Mouse (Mus musculus) thymus, postnatal 36 days (tissue): ENCODE measurements around the gene Gm44579.

Experiments used
- DNase-seq, 2 experiments: peaks; one replicate each; pipeline ENCODE4 v3.0.0; 2022; ENCODE audit warnings: mixed read lengths in 2 of 2

Gene Gm44579

DNA sequence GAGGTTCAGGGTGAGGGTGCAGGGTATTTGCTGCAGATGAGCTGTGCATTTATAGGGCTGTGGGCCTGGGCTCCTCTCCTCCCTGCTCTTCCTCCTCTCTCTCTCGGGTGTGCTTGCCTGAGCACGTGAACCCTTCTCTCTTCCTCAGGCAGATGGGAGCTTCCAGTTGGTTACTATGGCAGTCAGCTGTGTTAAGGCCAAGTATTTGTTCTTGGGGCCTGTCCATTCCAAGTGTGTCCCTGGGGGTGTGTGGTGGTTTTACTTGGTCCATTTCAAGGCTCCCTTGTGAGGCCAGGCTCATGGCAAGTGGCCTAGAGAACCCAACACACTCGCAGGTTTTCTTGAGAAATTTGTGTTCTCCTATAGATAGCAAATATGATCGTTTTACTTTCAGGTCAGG is at the start of gene Gm44579, which contains the start of gene Olfr287:
Gene Gm44579 (minus strand): TSS at position 101 of the 400 bp plus-strand sequence.
Gene Olfr287 (minus strand): TSS at position 180 of the 400 bp plus-strand sequence.
- no peak for DNase-seq

DNA sequence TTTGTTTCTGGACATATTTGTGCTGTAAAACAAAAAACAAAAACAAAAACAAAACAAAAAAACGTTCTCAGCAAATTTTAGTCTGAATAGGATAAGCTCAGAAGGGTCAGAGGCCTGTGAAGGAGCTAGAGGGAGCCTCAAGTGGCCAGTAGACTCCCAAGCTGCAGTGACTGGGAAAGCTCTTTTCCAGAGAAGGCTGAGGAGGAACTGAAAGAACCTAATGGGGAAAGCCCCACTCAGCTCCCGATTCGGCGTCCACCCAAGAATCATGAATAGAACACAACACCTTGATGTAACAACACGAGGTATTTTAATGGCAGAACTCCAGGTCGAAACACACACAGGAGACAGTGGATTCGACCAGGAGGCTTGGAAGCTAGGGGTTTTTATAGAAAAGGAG is 37.0 kb upstream of the Gm44579 start:
- DNase-seq, result no peak

DNA sequence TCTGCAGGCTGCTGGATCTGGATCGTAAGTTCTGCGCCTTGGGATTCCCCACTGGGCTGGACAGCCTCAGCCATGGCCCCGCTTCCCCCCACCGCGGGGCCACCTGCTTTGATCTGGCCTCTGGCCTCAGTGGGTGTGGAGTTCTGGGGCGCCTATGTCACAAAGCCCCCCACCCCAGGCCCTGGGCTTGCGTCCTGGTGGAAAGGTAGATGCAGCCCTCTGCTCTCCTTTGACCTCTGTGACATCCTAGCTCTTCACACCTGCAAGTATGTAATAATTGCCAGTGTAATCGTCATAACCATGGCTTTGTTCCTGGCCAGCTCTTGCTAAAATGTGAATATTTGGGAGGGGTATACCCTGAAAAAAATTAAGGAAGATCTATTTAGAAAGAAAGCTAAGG is 36.4 kb upstream of the Gm44579 start, which contains the start of gene H1fnt:
Gene H1fnt (minus strand): TSS at position 101 of the 400 bp plus-strand sequence.
- no peak for DNase-seq

DNA sequence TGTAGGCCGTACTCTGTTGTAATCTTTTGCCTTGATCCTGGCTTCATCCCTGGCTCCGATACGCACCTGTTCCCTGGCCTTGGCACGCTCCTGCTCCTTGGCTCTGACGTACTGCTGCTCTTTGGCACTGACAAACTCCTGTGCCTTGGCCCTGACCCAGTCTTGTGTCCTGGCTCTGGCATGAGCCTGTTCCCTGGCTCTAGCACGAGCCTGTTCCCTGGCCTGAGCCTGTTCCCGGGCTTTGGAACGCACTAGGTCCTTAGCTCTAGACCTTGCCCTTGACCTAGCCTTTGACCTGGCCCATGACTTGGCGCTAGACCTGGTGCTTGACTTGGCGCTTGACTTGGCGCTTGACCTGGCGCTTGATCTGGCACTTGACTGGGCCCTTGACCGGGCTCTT is 35.5 kb upstream of the Gm44579 start:
- DNase-seq, result no peak

GRCm38 (mm10) chr15:98235442-98235841 is 14.7 kb upstream of the Gm44579 start:
- DNase-seq, result no peak

DNA sequence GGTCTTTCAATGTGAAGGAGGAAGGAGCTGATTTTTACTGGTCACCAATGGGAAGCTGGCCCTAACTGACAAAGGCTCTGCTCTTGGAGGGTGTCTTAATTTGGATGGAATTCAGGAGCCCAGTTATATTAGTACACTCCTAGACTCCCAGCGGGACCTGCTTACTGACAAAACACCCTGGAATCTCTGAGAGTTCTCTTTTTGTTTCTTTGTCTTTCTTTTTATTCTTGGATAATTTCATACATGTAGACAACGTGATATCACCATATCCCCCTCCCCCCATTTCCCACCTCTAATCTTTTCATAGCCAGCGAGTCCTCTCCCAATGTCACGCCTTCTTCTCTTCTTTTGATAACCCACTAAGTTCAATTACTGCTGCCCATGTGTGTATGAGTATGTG is 13.6 kb upstream of the Gm44579 start, which contains the start of gene Olfr286:
Gene Olfr286 (minus strand): TSS at position 101 of the 400 bp plus-strand sequence.
- no peak for DNase-seq

- no peak for DNase-seq
These were observed 5.3 kb upstream of the Gm44579 start for GRCm38 (mm10) chr15:98226096-98226495.

DNA sequence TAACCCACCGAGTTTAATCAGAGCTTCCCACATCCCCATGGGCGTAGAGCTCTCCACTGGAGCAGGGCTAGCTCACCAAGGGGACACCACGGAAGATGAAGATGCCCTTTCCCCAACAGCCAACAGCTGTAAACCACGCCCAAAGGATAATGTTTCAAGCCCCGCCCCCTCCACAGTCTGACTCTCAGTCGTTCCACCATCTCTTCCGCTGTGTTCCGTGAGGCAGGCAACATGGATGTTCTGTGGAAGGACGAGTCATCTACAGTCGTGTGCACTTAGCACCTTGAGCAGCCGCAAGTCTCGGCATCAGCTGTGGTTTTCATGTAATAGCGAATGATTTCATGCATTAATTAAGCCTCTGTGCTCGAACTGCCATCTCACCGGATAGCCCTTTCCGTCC is 4.8 kb upstream of the Gm44579 start:
- DNase-seq, result no peak

DNA sequence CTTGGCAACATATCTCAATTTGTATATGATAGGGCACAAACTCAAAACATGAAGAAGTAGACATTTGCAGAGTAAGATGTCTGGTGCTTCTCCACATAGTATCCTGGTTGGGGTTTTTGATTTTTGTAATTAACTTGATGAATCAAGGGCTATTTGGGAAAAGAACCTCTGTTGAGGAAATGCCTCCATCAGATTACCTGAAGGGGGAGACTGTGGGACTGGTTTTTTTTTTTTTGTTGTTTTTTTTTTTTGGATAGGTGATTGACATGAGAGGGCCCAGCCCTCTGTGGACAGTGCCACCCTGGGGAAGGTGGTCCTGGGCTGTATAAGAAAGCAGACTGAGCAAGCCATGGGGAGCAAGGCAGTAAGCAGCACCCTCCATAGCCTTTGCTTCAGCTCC is 1.6 kb upstream of the Gm44579 start:
- no peak for DNase-seq

GRCm38 (mm10) chr15:98214130-98214529 is 6.6 kb downstream of the Gm44579 start:
- DNase-seq, result no peak

DNA sequence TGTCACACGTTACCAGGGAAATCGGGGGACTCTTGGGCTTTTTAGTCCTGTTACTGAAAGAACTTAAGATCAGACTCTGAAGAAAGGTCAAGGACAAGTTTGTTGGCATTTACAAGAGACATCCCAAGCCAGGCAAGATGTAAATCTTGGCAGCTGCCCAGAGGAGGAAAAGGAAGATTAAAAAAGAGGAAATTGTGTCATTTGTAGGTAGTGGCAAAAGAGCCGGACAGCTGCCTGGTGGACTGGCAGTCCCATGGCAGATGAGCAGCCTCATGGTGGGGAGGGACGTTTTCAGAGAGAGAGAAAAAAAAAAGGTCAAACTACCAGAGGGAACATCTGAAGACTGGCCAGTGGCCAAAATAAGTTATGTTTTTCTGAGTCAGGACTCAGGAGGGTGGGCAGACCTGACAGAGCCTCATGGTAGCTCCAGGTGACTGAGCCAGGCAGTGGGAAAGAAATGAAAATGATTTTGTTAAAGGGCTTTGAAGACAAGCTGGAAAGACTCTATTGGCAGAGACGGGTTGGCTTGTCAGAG is 7.4 kb downstream of the Gm44579 start:
- no peak for DNase-seq

GRCm38 (mm10) chr15:98209676-98210075 is 11.1 kb downstream of the Gm44579 start:
- no peak for DNase-seq

DNA sequence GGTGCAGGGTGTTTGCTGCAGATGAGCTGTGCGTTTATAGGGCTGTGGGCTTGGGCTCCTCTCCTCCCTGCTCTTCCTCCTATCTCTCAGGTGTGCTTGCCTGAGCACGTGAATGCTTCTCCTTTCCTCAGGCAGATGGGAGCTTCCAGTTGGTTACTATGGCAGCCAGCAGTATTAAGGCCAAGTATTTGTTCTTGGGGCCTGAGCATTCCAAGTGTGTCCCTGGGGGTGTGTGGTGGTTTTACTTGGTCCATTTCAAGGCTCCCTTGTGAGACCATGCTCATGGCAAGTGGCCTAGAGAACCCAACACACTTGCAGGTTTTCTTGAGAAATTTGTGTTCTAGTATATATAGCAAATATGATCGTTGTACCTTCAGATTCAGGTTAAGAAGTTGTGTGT is 25.3 kb downstream of the Gm44579 start, which contains the start of gene Olfr288:
Gene Olfr288 (minus strand): TSS at position 101 of the 400 bp plus-strand sequence.
- DNase-seq, result no peak

DNA sequence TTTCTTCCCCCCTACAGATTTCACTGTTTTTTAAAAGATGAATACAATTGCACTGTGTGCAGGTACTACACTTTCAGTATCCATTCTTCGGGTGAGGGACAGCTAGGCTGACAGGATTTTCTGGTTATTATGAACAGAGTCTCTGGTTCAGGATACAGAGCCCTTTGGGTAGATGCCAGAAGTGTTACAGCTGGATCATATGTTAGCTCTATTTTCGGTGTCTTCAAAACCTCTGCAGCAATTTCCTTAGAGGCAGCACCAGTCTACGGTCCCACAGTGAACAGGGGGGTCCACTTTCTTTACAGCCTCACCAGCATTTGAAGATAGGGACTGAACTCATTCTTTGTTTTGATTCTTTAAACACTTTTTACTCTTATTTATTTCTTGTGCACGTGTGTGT is 36.3 kb downstream of the Gm44579 start:
- DNase-seq, result no peak

GRCm38 (mm10) chr15:98181856-98182570 is 38.8 kb downstream of the Gm44579 start:
- no peak for DNase-seq

DNA sequence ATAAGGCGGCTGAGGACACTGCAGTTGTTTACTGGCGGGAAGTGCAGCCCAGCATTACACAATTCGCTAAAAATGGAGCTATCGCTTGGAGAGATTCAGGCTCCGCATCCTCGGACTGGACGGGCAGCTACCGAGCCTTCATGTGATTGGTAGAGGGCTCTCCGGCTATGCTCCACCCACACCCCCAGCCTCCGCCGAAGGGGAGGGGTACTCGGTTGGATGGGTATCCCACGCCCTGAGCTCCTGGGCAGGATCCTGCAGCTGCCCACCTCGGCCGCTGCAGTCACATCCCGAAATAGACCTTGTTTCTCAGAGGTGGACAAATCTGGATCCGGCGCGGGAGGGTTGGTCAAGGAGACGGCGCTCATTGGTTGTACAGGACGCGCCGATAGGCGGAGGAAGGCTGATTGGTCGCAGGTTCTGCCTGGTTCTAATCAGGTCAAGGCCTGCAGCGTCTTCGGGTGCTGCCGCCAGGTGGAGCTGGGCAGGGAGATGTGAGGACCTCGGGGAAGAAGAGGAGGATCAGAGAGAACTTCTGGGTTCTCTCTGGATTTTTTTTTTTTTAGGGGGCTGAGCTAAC is 39.6 kb downstream of the Gm44579 start:
- peak; percentile 79 for DNase-seq

DNA sequence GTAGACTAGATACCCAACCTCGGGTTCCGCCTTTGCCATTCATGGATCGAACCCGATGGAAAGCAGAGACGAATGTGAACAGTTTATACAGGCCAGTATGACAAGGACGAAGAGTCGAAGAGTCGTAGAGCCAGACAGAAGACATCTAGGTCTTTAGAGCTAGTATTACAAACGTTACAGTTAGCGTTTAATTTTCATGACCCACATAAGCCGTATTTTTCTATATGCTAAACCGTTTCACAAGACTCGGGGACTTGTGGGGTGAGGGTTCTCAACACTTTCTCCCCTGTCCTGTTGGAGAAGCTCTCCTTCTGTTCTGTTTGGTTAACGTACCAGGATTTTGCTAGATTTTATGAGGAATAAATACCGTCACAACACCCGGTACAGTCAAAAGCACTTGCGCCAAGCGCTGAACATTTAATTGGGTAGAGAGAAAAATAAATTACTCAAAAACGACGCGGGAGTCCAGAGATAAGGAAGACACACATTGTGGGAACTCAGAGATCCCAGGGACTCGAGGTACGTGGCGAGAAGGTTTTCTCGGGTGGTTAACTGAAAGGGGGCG is 40.1 kb downstream of the Gm44579 start:
- DNase-seq, result no peak

DNA sequence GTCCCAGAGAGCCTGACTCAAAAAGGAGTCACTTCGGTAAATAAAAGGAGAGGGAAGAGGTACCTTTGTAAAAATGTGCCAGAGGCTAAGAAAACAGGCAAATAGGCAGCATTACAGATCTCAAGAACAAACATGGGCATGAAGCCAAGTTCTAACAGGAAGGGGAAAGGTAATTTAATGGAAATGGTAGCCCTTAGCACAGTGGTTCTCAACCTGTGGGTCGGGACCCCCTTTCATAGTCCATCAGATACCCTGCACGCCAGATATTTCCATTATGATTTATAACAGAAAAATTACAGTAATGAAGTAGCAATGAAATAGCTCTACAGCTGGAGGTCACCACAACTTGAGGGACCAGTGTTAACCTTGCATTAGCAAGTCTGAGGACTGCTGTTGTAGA is 43.5 kb downstream of the Gm44579 start:
- DNase-seq, result no peak

GRCm38 (mm10) chr15:98173821-98174220 is 47.0 kb downstream of the Gm44579 start:
- no peak for DNase-seq

- DNase-seq, result no peak
These were observed 48.7 kb downstream of the Gm44579 start for GRCm38 (mm10) chr15:98172113-98172512.

GRCm38 (mm10) chr15:98170917-98171316 is 49.9 kb downstream of the Gm44579 start:
- no peak for DNase-seq

GRCm38 (mm10) chr15:98170365-98170764 is 50.4 kb downstream of the Gm44579 start:
- DNase-seq, result no peak

GRCm38 (mm10) chr15:98168622-98169004 is 52.2 kb downstream of the Gm44579 start:
- peak in 1 of 2 experiments; percentile 9 for DNase-seq
